Mouse (Mus musculus): ENCODE measurements around the gene Galnt5.

Gene Galnt5

DNA sequence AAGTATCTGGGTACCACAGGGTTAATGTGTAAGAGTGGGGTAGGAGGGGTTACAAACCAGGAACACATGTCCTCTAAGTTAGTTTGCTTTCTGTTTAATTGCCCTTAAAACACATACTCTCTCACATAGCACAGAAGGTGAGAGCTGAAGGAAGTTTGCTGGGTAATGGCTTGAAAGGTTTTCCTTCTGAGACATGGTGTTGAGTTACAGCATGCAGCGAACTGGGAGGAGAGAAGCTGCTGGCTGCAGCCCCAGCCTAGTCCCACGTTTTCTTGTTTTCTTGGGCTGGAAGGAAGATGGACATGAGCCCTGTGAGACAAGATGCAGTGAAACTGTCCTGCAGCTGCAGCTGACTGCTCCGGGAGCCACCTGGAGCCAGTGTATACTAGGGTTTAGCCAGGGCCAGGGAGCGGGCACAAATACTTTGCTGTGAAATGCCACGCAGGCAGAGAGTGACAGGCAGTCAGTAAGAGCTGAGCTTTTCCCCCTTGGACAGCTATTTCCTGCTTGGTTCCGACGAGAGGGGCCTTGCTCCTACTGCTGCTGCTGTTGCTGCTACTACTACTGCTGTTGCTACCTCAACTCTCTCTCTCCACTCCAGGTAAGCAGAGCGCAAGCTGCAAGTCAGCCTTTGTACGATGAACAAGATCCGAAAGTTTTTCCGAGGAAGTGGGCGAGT, at the start of gene Galnt5:
TSS of gene Galnt5 (plus strand) at position 133 of the 679 bp plus-strand sequence.
- no peak for DNase-seq (ENCODE audit: low spot score in 2 of 2)

DNA sequence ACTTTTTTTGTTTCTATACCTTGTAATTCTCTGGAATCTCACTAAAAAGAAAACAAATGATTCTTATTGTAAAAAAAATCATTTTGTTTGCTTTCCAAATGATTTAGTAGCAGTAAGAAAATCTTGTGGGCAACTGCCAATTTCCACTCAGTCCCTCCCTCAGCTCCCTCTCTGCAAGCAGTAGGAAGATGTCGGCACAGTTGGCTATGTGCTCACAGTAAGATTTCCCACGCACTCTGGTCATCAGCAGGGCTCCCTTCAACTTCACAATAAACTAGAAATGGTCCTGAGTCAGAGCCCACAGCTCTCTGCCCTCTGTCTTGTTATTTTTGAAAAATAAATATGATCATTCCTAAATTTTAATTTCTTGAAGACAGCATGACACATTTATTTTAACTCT, 46.1 kb upstream of the Galnt5 start:
- no peak for DNase-seq (ENCODE audit: low spot score in 2 of 2)

DNA sequence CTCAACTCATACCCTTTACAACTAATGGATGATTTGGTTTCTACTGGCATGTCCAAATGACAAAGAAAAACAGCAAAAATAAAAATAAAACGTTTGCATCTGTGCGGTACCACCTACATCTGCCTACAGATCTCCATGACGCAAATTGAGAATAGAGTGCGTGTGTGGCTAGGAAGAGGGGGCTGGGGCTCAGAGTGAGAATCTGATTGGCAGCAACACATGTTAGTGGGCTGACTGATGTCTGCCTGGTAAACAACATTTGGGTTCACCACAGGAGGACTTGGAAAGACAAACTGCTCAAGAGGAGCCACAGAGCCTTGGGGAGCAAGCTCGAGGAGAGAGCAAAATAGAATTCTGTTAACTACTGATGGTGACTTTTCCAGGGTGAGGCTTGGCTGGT, 36.9 kb upstream of the Galnt5 start:
- DNase-seq (ENCODE audit: low spot score in 2 of 2), result no peak

DNA sequence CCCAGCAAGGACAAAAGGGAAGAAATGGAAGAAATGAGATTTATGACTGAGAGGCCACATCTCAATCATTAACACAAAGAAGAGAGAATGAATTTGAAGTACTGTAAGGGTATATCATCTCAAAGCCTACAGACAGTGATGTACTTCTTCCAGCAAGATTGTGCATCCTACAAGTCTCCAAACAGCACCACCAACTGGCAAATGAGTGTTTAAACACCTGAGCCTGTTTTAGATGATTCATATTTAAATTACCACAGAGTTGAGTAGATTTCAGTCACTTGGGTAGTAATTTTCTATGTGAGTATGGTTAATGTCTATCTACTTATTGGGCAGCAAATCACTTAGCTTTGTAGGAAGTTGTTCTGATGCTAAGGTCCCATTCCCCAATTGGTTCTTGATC, 15.4 kb upstream of the Galnt5 start:
- no peak for DNase-seq (ENCODE audit: low spot score in 2 of 2)

DNA sequence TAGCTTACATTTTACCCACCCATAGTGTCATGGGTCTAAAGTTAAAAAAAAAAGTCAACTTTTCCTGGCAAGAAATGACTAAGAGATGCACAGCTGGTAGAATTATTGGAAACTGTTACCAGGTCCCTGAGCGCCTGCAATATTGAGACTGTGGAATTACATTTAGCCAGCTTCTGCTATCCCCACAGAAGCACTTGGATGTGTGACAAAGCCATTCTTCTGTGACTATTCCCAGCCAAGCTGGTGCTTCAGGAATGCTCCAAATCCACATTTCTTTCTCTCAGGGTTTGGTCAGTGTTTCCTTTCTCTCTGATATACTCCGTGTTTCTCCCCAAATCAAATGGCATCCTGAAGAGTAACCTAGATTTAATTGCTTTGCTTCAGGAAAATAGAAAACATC, 6.6 kb upstream of the Galnt5 start:
- DNase-seq (ENCODE audit: low spot score in 2 of 2), result no peak

DNA sequence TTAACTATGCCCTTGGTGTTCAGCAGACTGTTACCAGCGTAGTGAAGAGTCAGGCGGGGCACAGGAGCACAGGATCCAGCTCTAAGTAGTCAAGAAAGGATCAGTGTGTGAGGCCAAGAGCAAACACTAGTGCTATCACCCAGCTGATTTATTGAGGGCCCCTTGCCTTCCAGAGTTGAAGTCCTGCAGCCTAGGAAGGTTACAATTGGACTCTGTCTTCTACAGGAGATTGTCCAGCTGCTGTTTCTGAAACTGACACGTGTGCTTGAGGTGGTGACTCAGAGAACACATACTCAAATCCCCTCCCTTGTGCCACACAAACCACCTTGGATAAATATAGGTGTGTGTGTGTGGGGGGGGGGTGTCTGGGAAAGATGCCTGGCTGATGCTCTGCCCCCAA, 3.8 kb downstream of the Galnt5 start:
- DNase-seq (ENCODE audit: low spot score in 2 of 2), result no peak

DNA sequence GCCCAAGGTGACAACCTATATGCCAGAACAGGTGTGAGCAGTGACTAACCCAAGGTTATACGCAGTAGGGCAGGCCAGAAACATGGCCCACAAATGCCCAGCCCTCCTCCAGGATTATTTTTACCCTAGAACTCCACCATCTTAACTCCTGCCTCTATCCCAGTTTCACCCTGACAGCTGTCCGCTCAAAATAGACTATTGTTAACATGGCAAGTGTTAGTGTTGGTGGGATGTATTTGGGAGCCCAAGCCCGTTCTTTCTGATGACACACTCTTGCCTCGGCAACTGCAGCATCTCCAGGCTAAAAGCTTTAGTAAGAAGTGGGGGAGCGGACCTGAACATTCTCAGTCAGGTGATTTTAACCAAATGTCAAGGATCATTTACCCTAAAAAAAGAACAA, 9.4 kb downstream of the Galnt5 start:
- no peak for DNase-seq (ENCODE audit: low spot score in 2 of 2)

DNA sequence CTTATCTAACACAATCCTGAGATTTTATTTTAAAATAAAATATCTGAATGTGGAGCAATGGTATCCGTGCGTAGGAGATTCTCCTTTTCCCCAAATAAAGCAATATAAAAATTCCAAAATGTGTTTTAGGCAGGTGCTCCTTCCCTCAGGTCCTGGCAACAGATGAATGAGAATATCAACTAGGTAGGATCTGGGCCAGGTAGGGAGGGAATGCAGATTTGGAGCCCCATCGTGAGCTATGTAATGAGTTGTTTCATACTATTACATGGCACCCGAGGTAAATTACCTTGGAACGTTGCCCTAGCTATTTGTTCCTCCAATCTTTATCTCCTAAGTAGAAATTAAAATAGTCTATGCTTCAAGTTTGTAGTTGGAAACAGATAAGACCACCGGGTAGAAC, 25.9 kb downstream of the Galnt5 start:
- no peak for DNase-seq (ENCODE audit: low spot score in 2 of 2)

DNA sequence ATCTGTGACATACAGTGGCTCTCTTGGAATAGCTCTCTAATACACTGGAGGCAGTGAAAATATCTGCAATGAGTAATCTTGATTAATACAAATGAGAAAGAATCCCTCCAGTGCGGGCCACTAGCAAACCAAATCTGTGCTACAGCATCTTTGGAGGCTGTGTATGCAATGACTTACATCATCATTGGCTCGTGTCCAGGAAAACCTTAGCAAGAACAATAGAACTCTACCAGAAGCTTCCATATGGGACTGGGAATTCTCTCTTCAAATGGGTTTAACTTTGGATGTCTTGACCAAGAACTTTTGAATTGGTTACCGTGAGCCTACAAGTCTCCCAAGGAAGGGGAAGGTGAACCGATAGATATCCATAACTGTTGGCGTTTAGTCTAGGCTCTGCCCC, 29.1 kb downstream of the Galnt5 start:
- DNase-seq (ENCODE audit: low spot score in 2 of 2), result no peak

DNA sequence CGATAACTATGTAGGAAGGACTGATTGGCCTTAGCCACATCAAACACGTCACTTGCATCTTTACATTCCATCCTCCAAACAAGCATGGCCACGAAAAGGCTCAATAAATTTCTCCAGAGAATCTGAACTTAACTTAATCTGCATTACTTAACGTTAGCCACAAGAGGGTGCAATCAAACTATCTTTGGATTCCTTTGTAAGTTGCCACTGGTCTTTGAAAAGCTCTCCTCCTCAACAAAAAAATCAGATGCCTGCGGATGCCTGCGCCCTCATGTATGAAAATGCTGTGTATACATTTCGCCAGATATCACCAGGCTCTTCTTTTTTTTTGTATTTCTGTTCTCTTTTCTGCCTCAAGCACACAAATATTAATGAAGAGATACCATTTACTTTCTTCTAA, 31.7 kb downstream of the Galnt5 start:
- DNase-seq (ENCODE audit: low spot score in 2 of 2), result peak in 1 of 2 experiments; percentile 2

DNA sequence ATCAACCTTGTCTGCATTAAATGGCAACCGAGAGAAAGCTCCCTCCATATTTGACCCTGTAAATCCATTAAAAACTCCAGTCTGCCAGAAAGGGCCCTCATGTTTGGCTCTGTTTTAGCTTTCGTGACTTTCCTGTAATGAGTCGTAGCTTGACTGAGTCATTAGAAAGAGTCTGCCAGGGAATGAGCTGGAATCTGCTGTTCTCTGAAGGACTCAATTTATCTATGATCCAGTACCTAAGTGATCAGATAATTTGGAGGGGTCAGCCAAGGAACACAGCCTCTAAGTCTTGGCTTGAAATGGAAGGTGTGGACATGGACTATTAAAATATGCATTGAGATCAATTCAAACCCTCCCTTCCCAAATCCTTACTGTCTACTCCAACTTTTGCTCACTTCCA, 33.7 kb downstream of the Galnt5 start:
- no peak for DNase-seq (ENCODE audit: low spot score in 2 of 2)

DNA sequence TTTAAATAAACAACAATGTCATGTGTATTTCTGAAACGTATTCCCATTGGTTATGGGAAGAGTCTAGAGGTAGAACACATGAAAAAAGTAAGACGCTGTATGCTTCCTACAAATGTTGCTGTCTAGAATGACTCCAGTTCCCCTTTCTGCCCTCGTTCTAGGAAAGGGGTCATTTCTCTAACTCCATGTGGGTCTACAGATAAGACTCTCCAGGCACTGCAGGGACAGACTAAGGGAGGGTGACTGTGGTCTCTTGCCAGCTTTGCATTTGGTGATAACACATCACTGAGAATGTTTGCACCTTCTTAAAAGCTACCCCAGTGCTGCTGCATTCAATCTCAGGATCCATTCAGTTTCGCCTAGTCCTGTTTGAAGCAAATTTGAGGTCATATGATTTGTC, 38.0 kb downstream of the Galnt5 start:
- no peak for DNase-seq (ENCODE audit: low spot score in 2 of 2)

DNA sequence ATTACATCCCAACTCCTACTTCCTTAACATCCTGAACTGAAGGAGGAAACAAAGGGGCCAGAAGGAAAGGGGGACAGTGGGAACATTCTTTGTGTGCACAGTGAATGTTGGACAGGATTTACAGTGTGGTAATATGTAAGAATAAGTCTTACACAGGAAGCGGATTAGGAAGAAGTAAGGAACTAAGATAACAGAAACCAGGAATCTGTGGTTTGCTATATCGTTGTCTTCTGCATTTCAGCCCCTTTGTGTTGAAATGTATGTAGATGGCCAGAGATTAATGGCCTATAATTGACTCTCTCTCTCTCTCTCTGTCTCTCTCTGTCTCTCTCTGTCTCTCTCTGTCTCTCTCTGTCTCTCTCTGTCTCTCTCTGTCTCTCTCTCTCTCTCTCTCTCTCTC, 39.2 kb downstream of the Galnt5 start:
- DNase-seq (ENCODE audit: low spot score in 2 of 2), result no peak

DNA sequence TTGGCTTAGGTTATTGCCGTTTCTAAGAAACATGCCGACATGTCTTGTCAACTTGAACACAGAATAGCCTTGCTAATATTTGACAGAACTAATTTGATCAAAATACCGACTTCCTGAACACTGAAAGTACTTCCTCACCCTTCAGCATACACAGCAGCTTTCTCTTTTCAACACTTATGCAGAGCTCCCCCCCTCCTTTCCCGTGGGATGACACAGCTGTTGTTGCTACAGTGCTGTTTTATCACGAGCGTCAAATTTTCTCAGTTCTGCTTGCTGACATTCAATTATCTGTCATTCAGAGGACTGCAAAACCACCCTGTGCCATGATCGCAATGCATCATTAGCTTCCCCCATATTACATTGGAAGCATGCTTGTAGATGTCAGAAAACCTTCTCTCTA, 44.2 kb downstream of the Galnt5 start:
- DNase-seq (ENCODE audit: low spot score in 2 of 2), result no peak

DNA sequence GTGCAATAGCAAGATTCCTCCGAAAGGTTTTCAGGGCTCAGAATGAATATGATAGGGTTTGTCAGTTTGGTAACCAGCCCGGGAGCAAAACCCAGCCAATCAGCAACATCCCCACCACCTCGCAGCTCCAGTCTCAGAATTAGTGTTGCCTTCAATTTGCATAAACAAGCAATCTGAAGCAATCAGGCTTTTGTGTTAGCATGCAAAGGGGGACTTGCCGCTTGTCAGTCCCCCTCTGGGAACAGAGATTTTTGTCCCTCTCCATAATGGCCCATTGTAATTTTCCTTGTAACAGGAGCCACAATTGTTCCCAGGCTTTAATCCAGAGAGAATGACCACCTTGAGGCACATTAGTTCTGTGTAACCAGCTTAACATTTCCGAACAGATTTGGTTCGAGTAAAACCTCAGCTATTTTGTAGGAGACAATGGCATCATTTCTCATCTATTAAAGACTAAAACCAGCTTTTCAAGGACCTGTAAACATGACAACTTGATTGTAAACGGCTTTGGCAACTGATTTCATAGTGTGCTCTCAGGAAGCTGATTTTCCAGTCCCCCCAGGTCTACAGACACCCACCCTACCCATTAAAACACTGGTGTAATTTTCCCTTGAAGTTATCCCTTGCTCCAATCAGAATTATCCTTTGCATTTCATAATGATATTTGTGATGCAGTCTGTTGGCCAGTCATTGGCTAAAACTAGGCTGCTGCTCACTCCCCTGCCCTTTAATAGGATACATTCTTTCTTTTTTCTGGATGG, 55.3 kb downstream of the Galnt5 start, which contains the start of gene Ermn:
TSS of gene Ermn (minus strand) at position 44 of the 761 bp plus-strand sequence.
- no peak for DNase-seq (ENCODE audit: low spot score in 2 of 2)

DNA sequence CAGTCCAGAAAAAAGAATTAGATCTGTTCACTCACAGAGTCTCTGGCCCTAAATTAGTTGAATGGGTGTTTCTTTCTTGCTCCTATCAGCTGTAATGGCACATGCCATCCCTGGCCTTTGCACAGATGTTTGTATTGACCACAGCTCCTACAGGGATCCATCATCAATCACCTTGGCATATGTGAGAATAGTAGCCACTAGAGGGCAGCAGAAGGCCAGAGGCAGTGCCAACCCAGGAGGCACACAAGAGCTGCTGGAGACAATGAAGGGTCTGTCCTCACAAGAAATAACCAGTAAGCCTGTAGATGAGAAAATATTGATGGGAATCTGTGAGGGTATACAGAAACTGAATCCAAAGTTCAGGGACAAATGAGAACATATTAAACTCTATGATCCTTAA, 57.7 kb downstream of the Galnt5 start:
- DNase-seq (ENCODE audit: low spot score in 2 of 2), result peak; percentile 56 to 71

DNA sequence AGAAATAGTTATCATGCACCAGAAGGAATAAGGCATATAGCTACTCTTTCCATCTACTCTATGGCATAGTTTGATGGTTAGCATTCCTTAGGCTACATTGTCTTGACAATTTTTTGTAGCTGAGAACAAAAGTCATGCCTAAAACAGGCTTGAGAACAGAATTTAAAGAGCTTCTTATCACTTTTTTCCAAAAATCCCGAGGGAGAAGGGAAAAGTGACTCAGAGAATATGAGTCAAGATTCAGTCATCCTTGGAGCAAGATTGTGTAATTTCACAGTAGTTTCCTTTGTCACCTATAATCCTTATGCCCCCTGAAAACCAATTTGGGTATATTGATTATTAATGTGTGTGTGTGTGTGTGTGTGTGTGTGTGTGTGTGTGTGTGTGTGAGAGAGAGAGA, 82.2 kb downstream of the Galnt5 start:
- DNase-seq (ENCODE audit: low spot score in 2 of 2), result no peak

DNA sequence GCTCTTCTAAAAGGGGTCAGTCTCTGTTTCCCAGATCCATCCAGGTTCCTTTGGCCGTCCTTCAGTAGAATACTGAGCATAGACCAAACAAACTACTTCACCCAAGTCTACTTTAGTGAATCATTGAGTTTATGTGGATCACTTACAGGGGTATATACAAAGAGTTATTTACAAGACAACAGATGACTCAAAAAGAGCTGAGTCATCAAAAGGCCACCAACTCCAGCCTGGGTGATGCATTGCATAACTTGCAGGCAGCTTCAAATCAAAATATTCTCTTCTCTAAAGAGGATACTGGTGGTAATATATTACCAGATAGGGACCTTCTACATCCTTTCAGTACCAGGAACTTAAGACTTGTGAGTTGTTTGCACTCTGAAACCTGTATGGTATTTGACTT, 88.7 kb downstream of the Galnt5 start:
- DNase-seq (ENCODE audit: low spot score in 2 of 2), result no peak

DNA sequence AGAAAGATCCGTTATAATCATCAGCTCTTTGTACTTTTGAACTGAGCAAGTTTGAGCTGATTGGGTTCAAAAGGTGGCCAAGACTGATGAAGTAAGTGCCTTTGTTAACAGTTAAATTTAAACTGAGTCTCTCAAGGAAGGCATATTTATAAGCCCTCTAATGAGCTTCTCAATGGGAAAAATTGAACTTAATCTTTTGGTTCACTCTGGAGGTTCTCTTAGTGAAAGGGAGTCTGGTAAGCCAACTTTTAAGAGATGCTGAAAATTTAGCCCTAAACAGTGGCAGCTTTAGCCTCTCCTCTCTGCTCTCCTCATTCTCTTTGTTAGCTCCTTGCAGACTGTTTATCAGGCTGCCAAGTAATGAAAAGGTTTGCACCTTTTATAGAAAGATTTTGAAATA, 97.1 kb downstream of the Galnt5 start:
- DNase-seq (ENCODE audit: low spot score in 2 of 2), result no peak
